Mouse (Mus musculus) heart, postnatal 10 days (tissue): Measurements from ENCODE around the gene Spsb1. TPM values are rescaled to one million over a fixed set of nuclear protein-coding genes. Genes with fewer than 3 reads are reported as not detected.
A peak's percentile ranks its signal among the peaks of the same experiment; 100 is the strongest.

Experiments used
- DNase-seq, 2 experiments: peaks; one replicate each; pipeline ENCODE4 v3.0.0; 2021
- intact Hi-C: fragments of 180-260 bp; cut with DNase I; formaldehyde crosslinking; loops from one replicate; pipeline ENCODE4 v1.15.1; 2025
- total RNA-seq, 2 experiments: library from RNA; stranded (reverse); gene quantifications; 2 replicates each; pipeline ENCODE4 v1.2.3; 2021

Spsb1 gene
- total RNA-seq, 2 experiments from 2014 or later, result 34.3 to 56.2 TPM

- peak in 1 of 2 experiments; percentile 46 for DNase-seq
Observed at GRCm38 (mm10) chr4:149868009-149868408, 86.8 kb downstream of the Spsb1 start.

DNA sequence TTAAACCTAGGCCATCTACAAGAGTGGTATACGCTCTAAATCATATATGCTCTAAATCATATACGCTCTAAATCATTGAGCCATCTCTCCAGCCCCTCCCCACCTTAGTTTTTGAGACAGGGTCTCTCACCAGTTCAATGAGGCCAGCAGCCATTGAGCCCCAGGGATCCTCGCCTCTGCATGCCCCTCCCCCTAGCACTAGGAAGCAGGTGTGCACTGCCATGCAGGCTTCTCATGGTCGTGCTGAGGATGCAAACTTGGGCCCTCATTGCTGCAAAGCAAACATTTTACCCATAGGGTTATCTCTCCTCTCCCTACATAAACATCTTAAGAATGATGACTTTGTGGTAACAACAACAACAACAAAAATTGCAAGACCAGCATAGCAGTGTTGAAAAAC, 87.5 kb downstream of the Spsb1 start:
- intact Hi-C loops, result no loop called here
- no peak for DNase-seq

More at GRCm38 (mm10) chr4:149868009-149868408, 86.8 kb downstream of the Spsb1 start:
- intact Hi-C loops, result no loop called here

DNA sequence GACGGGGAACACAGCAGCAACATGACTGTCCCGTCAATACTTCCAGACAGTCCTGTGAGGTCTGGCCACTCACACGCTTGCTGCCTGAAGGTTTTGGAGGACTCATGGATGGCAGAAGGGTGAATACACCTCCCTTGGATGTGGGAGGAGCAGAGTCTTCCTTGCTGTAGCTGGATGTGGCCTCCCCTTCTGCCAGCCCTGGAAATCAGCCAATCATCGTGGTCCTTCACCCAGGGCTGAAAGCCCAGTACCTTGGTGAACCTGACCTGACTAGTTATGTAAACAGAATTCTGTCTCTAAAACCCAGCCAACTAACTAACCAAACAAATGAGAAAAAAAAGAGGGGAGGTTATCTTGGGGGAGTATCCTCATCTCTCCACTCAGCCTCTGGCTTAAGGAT, 90.4 kb downstream of the Spsb1 start:
- intact Hi-C loops, result no loop called here
- DNase-seq, result no peak

DNA sequence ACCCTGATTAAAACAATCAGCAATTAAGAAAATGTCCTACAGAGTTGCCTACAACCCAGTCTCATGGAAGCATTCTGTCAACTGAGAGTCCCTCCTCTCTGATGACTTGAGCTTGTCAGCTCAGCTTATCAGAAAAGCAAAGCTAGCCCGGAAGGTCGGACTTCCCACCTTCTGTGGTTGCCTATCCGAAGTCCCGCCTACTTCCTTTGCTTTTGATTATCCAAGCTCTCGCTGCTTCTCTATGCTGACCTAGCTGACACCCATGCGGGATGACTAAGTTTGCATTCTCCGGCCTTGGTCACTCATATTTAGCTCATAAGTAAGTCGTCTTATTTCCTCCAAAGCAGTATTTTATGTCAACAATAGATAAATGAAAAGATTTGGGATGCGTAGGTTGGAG, 91.3 kb downstream of the Spsb1 start:
- intact Hi-C loops, result no loop called here
- DNase-seq, result no peak

DNA sequence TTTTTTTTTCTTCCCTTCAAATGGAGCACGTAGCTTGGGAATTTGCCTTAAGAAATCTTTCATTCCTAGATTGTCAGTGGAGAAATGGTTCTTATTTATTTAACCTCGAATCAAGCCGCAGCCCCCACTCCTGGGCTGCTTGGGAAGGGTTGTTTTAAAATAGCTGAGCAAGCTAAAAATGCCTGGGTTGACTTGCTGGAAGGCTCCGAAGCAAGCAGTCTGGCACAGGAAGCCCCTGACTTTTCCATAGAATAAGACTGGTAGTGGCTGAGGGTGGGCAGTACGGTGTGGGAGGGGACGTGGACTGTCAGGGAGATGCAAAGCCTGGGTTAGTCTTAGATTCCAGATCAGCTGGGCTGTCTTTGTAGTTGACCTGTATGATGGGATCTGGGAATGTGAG, 94.5 kb downstream of the Spsb1 start:
- intact Hi-C loops, result no loop called here

GRCm38 (mm10) chr4:149858584-149858983, 96.3 kb downstream of the Spsb1 start:
- DNase-seq, result no peak
- intact Hi-C loops, result no loop called here

More for the DNA sequence above, 94.5 kb downstream of the Spsb1 start:
- DNase-seq, result no peak

DNA sequence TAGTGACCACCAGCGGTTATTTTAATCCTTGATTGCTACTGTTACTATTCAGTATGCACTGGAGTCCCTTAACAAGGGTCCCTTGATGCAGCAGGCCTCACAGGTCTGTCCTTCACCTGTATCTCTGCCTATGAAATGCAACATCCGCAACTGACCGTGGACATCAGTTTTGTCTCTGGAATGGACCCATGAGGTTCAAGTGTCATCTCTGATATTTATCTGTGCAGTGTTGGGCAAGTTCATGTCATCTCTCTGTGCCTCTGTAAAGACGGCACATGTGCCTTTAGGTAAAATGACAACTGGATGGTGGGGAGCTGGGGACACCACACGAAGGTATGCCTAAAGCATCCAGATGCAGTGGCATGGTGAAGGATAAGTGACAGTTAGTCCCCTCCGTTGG, 96.7 kb downstream of the Spsb1 start:
- intact Hi-C loops, result no loop called here
- DNase-seq, result no peak

DNA sequence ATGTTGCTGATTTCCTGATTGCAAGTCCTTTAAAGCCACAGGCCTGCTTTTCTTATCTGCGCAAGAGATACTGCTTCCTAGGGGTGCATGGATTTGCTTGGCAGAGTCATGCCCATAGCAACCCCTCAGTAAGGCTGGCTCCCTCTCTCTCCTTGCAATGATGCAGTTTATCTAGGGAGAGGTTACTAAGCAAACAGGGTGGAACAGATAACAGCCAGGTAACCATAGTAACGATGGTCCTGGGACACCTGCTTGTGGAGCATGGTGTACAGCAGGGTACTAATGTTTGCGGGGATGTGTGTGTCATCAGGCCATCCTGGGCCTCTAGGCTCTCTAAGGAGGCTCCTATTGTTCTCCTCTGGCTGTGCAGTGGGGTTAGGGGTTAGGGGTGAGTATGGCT, 97.2 kb downstream of the Spsb1 start:
- intact Hi-C loops, result no loop called here

DNA sequence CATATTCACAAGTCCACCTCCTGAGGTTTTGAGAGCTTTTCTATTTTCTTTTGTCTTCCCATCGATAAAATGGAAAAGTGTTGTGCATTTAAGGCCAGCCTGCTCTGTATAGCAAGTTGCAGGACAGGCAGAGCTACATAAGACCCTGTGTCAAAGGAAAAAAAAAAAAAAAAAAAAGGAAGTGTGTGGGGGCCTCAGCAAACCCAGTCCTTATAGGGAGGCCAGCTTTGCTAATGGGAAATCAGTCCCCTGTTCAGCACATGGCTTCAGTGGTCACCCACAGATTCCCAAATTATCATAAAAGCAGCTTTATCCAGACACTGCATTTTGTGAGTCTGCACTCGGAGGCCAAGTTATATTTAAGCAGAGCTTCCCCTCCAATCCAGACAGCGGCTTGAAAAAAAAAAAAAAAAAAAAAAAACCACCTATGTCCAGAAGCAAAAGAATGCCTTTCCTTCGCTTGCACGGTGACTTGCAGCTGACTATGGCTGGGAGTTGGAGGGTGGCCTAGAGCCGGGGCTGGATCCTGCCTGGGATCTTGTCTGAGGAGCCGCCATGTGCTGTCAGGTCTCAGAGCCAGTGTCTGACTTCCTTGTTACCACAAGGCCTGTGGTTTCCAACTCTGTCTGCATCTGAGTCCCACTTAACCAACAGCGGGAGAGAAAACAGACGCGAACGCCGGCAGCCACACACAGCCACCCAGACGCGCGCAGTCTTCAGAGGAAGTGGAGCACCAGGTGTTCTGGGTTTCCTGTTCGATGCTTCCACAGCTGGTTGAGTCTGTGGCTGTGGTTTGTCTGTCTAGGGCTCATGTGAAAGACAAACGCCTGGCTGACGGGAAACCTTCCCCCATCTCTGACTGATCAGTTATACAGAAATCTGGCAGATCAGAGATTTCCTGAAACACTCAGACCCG, 98.7 kb downstream of the Spsb1 start:
- intact Hi-C loops, result no loop called here
- peak; percentile 57 to 63 for DNase-seq

More for the DNA sequence above, 97.2 kb downstream of the Spsb1 start:
- no peak for DNase-seq

DNA sequence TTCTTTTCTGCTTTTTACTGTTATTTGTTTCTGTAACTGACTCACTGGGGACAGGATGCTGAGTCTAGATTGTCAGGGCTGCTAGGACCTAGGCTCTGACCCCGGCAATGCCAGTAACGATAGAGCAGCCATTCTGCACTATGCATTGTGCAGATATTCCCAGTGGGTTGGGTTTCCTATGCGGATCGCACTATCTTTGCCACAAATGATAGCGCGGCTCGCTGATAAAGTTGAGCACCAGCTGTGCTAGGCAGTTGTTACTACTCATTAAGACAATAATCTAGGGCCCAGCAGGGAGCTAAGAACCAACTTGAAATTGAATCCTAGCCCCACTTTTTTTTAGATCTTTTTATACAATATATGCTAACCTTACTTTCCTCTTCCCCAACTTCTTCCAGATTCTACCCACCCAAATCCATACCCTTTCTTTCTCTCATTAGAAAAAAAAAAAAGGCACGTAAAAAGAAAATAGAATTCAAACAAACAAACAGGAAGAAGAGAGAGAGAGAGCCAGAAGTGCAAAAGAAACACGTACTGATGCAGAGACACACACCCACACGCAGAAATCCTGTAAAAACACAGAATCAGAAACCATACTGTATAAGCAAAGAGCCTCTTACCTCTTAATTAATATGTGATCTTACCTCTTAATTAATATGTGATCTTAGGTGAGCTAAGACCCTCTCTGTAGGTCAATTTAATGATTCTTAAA, 99.5 kb downstream of the Spsb1 start:
- intact Hi-C loops, result no loop called here
- DNase-seq, result no peak

DNA sequence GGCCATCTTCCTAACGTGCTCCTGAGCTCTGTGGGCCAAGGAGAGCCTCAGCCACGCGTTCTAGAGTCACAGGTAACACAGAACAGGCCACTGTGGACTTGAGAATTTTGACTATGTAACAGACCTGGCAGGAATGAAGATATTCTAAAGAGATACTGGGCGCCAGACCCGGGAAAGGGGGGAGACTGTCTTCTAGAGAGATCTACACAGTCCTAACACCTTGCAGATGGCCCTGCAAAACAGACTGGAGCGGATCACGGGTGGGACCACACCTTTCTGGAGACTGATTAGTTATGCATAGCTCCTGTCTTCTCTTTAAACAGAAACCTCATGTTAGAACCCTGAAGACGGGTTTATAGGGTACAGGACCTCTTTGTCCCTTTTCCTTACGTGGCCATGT, 100.1 kb downstream of the Spsb1 start:
- intact Hi-C loops, result no loop called here
- no peak for DNase-seq

DNA sequence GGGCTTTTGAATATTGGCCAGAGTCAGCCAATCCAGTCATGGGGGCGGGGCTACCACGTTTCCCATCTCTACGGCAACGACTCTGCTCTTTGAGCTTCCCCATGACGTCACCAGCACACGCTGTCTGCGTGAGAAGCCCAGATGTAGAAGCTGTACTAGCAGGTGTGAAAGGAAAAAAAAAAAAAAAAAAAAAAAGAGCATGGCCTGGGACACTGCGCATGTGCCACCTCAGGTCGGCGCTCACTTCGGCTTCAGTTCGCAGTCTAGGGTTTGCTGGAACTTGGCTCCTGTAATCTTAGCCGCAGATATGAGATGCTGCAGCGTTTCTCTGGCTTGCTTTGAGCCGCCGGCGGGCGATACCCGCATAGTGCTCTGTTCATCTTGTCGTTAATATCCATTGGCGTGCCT, 100.5 kb downstream of the Spsb1 start:
- peak in 1 of 2 experiments; percentile 50 for DNase-seq
- intact Hi-C loops, result no loop called here

DNA sequence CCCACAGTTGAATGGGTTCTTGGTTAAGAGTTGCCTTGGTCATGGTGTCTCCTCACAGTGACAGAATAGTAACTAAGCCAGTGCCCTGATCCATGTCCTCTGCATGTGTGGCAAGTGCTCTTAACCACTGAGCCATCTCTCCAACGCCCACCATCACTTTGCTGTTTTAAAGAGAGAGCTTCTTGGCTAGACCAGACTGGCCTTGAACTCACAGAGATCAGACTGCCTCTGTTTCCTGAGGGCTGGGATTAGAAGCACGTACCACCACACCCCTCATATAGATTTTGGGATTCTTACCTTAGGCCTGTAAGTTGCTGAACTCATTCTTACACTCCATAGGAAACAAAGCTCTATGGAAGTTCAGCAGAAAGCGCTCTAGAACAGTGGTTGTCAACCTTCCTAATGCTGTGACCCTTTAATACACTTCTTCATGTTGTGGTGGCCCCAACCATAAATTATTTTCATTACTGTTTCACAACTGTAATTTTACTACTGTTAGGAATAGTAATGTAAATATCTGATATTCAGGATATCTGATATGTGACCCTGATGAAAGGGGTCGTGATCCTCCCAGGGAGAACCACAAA, 101.1 kb downstream of the Spsb1 start:
- intact Hi-C loops, result no loop called here
- no peak for DNase-seq

DNA sequence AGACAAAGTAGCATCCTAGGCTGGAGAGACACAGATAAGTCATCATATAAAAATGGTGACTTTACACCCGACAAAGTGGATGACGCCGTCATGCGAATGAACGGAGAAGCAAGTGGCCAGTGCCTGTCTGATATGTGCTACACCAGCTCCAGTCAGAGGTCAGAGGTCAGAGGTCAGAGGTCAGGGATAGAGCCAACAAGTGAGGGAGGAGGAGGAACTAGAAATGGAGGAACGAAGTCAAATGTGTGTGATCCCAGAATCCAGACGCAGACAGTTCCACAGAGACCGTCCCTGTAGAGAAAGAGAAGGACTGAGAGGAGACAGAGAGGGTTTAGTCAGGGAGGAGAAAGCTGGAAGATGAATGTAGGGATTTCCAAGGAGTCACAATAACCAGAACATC, 103.3 kb downstream of the Spsb1 start:
- no peak for DNase-seq

GRCm38 (mm10) chr4:149850674-149851073, 104.2 kb downstream of the Spsb1 start:
- DNase-seq, result no peak
- intact Hi-C loops, result no loop called here

More for the DNA sequence above, 103.3 kb downstream of the Spsb1 start:
- intact Hi-C loops, result no loop called here

- DNase-seq, result no peak
- intact Hi-C loops, result no loop called here
Observed at GRCm38 (mm10) chr4:149850045-149850444, 104.8 kb downstream of the Spsb1 start.

DNA sequence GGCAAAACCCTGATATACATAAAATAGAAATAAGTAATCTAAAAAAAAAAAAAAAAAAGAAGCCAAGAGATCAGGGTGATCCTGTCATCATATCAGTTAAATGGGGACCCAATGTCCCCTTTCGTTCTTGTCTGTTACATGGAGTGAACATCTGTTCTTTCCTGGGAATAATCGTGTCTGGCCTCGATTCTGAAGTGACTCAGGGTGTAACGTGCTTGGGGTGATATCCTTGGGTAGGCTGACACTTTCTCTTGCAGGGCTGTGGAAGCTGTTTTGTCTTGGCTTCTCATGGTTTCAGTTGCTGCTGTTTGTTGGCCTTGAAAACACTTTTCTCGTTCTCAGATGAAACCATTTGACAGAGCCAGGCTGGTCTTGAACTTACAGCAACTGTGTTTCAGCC, 105.8 kb downstream of the Spsb1 start:
- peak in 1 of 2 experiments; percentile 39 for DNase-seq
- intact Hi-C loops, result no loop called here

DNA sequence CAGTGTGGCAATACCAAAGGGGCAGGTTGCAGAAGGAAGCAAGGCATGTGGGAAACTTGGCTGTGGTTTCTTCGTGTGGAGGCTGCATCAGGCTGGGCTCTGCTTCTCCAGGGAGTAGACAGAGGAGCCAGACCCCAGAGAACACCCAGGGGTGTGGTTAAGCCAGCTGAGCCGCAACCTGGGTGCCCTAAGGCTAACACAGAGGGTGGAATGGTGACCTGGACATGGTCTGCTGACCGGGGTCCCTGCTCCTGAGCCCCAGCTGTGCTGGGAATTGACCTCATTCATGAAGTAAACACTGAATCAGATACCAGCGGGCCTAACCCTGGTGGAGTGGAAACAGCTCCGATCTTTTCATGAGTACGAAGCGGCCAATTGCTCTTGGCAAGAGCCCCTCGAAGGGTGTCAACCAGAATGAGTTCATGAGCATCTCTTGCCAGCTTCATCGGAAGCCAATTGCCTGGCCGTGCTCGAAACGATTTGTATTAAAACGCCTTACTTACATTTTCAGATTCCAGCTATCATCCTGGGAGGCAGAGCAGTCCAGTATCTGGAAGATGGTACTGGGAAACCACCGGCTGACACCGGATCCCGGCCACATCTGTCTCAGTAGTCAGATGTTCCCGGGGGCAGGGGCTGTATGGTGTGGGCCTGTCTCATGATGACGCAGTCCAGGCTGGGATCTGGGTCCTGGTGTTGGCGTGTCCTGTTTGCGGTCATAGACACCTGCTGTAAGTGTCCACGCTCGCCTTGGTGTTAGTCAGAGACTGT, 107.8 kb downstream of the Spsb1 start:
- DNase-seq, result peak; percentile 78 to 80
- intact Hi-C loops, result no loop called here
